Mouse (Mus musculus): Measurements from ENCODE around the gene Arhgap9. TPM values are rescaled to one million over a fixed set of nuclear protein-coding genes. Genes with fewer than 3 reads are reported as not detected.
A peak's percentile ranks its signal among the peaks of the same experiment; 100 is the strongest.

Arhgap9 gene
- total RNA-seq, 1 experiment from 2014 or later = 1.6 TPM

- DNase-seq = no peak
Measured at GRCm38 (mm10) chr10:127322669-127323068, 905 bp downstream of the Arhgap9 start.

GRCm38 (mm10) chr10:127323131-127323855 lies 1.5 kb downstream of the Arhgap9 start:
- DNase-seq = no peak

GRCm38 (mm10) chr10:127324495-127324894 lies 2.7 kb downstream of the Arhgap9 start:
- DNase-seq = no peak

- no peak for DNase-seq
Measured at GRCm38 (mm10) chr10:127325454-127326016, 3.8 kb downstream of the Arhgap9 start.

- peak; percentile 36 for DNase-seq
Measured at GRCm38 (mm10) chr10:127326017-127326801, 4.4 kb downstream of the Arhgap9 start.

- peak; percentile 52 for DNase-seq
Measured at GRCm38 (mm10) chr10:127326828-127327227, 5.1 kb downstream of the Arhgap9 start.

- no peak for DNase-seq
Measured at GRCm38 (mm10) chr10:127327461-127328145, 5.8 kb downstream of the Arhgap9 start.

- no peak for DNase-seq
Measured at GRCm38 (mm10) chr10:127330212-127330611, 8.4 kb downstream of the Arhgap9 start.

- no peak for DNase-seq
Measured at GRCm38 (mm10) chr10:127332211-127332874, 10.6 kb downstream of the Arhgap9 start.

GRCm38 (mm10) chr10:127333152-127333551 lies 11.4 kb downstream of the Arhgap9 start:
- no peak for DNase-seq

- DNase-seq = no peak
Measured at GRCm38 (mm10) chr10:127335271-127335670, 13.5 kb downstream of the Arhgap9 start.

GRCm38 (mm10) chr10:127336952-127337351 lies 15.2 kb downstream of the Arhgap9 start:
- no peak for DNase-seq

- DNase-seq = no peak
Measured at GRCm38 (mm10) chr10:127337536-127338099, 15.9 kb downstream of the Arhgap9 start.

GRCm38 (mm10) chr10:127338930-127339682 lies 17.3 kb downstream of the Arhgap9 start:
- DNase-seq = peak; percentile 73

GRCm38 (mm10) chr10:127339683-127340576 lies 18.2 kb downstream of the Arhgap9 start:
- peak; percentile 61 for DNase-seq

GRCm38 (mm10) chr10:127340577-127341359 lies 19.0 kb downstream of the Arhgap9 start:
- no peak for DNase-seq

GRCm38 (mm10) chr10:127341360-127341690 lies 19.6 kb downstream of the Arhgap9 start:
- no peak for DNase-seq

GRCm38 (mm10) chr10:127341891-127342639 lies 20.3 kb downstream of the Arhgap9 start, which contains the start of gene Gli1:
Gene Gli1 (minus strand): TSS chr10:127341974.
- peak; percentile 82 for DNase-seq

Data from adrenal gland, postnatal 25 days (tissue).